Mouse (Mus musculus) forebrain, postnatal 0 days (tissue): ENCODE results near the gene Tuba4a. TPM values are rescaled to one million over a fixed set of nuclear protein-coding genes. Genes with fewer than 3 reads are reported as not detected.

Experiments used
- ATAC-seq: fragments of 200-750 bp; cut with Nextera tagmentation; 2 replicates; pipeline ENCODE4 v1.8.0; 2017; ENCODE audit warnings: mild to moderate bottlenecking, moderate library complexity
- DNase-seq: peaks from one replicate; pipeline ENCODE4 v3.0.0-alpha.2; 2015
- H3K27ac ChIP-seq: fragments of 300-500 bp; sonication (generic); 2 replicates; pipeline ENCODE4 v1.5.1; 2014; ENCODE audit warnings: low read depth, mild to moderate bottlenecking, antibody characterized with exemption, low read length, moderate library complexity, mixed read lengths
- H3K27me3 ChIP-seq: fragments of 300-500 bp; sonication (generic); 2 replicates; pipeline ENCODE4 v1.6.1; 2014; ENCODE audit warnings: mild to moderate bottlenecking, low read length, mixed read lengths; ENCODE audit not compliant: insufficient read depth
- H3K36me3 ChIP-seq: fragments of 300-500 bp; sonication (generic); 2 replicates; pipeline ENCODE4 v1.6.1; 2014; ENCODE audit warnings: mild to moderate bottlenecking, moderate library complexity; ENCODE audit not compliant: insufficient read depth
- H3K4me1 ChIP-seq: fragments of 300-500 bp; sonication (generic); 2 replicates; pipeline ENCODE4 v1.6.1; 2014; ENCODE audit warnings: antibody characterized with exemption; ENCODE audit not compliant: insufficient read depth
- H3K4me2 ChIP-seq: fragments of 300-500 bp; sonication (generic); 2 replicates; pipeline ENCODE4 v1.6.1; 2014; ENCODE audit warnings: low read depth, mild to moderate bottlenecking, moderate library complexity
- H3K4me3 ChIP-seq: fragments of 300-500 bp; sonication (generic); 2 replicates; pipeline ENCODE4 v1.5.1; 2014; ENCODE audit warnings: low read depth, low read length, mixed read lengths
- H3K9ac ChIP-seq: fragments of 300-500 bp; sonication (generic); 2 replicates; pipeline ENCODE4 v1.6.1; 2014; ENCODE audit warnings: mild to moderate bottlenecking
- H3K9me3 ChIP-seq: fragments of 300-500 bp; sonication (generic); 2 replicates; pipeline ENCODE4 v1.6.1; 2016; ENCODE audit warnings: low read length
- CTCF ChIP-seq: sonication (generic); IDR thresholded peaks from 2 replicates; pipeline ENCODE4 v1.5.1; 2016; ENCODE audit warnings: antibody characterized with exemption, control low read depth, low read depth
- WGBS: fragments of 180-500 bp; shearing (Covaris S2); extraction: QIAGEN DNeasy Blood & Tissue Kit; methylation state at CpG from one replicate; pipeline ENCODE4 v1.1.7; 2014; 5-methylcytosine and 5-hydroxymethylcytosine counted together
- polyA plus RNA-seq: library from polyadenylated mRNA; unstranded; fragments of >200 nt; fragmentation: Nextera tagmentation; extraction: Ambion mirVana; gene quantifications from 2 replicates; pipeline ENCODE4 v1.2.1, GENCODE M21; 2015
- total RNA-seq: library from RNA; depleted of rRNA; stranded (reverse); fragments of >200 nt; gene quantifications from 2 replicates; pipeline ENCODE4 v1.2.3, GENCODE M21; 2014; rRNA removed

Gene Tuba4a
- total RNA-seq (54.8 and 58.5 TPM in 2 replicates), polyA plus RNA-seq (76.9 and 87.1 TPM in 2 replicates)

DNA sequence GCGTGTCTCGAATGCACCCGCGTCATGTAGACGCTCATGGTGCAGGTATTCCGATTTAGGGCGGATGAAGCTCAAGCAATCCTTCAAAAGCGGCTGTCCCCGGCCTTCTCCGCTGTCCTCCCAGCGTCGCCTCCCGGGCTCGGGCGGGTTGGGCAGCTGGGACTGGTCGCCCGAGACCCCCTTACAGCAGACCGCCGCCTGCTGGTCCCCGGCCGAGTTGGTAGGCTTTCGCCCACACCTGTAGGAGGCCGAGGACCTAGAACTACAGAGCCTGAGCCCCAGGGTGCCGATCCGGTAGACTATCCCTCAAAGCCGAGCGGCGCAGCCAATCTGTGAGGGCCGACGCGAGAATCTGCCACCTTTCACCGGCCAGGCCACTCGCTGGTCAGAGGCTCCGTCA is at the start of gene Tuba4a:
Gene Tuba4a, minus strand, starts transcription at position 335 of the 400 bp plus-strand sequence.
- Histone ChIP-seq H3K27ac (no peak within 1 kb of the TSS), H3K27me3 (peaks cover 20% of the 10 kb centered on the region), H3K4me1 (peaks cover 4% of the 10 kb centered on the region), H3K9me3 (no peaks in the 10 kb centered on the region), H3K9ac (peak within 1 kb of the TSS; percentile 64), H3K4me3 (peak within 1 kb of the TSS; percentile 56), H3K36me3 (peaks cover 14% of the 10 kb centered on the region), H3K4me2 (peak within 1 kb of the TSS; percentile 98)
- under 1% methylated on average over 34 of the region's 34 CpGs for WGBS
- DNase-seq (no peak), ATAC-seq (peak; percentile 42)
- no peak; the same call in 1 of the 2 replicates for TF ChIP-seq CTCF

DNA sequence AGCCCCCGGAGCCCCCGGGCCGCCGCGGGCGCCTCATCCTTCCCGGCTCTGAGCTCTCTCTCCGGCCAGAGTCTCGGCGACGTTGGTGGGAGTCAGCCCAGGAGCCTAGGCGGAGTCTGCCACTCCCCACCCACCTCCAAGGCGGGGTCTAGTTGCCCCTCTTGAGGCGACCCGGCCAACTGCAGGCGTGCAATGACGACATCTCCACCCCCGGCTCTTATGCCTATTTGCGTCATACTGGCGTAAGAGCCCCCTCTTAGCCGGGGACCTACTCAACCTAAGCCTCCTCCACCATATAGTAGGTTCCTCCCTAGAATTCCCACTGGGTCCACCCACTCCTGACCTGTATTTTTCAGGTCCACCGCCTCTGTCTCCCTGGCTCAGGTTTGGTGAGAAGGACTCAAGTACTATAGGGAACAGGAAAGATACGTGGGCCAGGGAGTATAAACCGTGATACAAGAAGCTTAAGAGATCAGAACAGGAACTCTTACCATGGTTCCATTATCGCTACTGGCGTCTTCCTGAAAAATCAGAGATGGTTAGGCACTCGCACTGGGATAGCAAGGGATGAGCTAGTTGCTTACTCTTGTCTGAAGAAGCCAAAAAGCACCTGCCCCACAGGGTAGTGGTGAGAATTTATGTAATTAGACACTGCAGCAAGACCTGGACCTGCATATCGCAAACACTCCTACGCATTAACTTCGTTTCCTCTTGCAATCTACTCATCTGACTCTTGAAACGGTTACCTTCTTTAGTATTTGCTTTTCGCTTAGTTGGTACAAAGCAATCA is 44.6 kb upstream of the Tuba4a start, which contains the start of gene Ptprn:
Gene Ptprn, minus strand, starts transcription at position 412 of the 790 bp plus-strand sequence.
- H3K4me3 ChIP-seq, result peak within 1 kb of the TSS; percentile 55
- H3K9me3 ChIP-seq, result no peaks in the 10 kb centered on the region
- H3K4me1 ChIP-seq, result no peaks in the 10 kb centered on the region
- peak within 1 kb of the TSS; percentile 29; the same call in 1 of the 2 replicates for H3K27ac ChIP-seq
- ATAC-seq (peak; percentile 84), DNase-seq (peak; percentile 72)
- H3K4me2 ChIP-seq, result peak within 1 kb of the TSS; percentile 69
- 10% methylated on average over 32 of the region's 32 CpGs for WGBS
- TF ChIP-seq CTCF, result peak; percentile 43; the same call in 1 of the 2 replicates
- H3K27me3 ChIP-seq, result peaks cover 23% of the 10 kb centered on the region
- H3K36me3 ChIP-seq, result no peaks in the 10 kb centered on the region
- H3K9ac ChIP-seq, result peak within 1 kb of the TSS; percentile 51

DNA sequence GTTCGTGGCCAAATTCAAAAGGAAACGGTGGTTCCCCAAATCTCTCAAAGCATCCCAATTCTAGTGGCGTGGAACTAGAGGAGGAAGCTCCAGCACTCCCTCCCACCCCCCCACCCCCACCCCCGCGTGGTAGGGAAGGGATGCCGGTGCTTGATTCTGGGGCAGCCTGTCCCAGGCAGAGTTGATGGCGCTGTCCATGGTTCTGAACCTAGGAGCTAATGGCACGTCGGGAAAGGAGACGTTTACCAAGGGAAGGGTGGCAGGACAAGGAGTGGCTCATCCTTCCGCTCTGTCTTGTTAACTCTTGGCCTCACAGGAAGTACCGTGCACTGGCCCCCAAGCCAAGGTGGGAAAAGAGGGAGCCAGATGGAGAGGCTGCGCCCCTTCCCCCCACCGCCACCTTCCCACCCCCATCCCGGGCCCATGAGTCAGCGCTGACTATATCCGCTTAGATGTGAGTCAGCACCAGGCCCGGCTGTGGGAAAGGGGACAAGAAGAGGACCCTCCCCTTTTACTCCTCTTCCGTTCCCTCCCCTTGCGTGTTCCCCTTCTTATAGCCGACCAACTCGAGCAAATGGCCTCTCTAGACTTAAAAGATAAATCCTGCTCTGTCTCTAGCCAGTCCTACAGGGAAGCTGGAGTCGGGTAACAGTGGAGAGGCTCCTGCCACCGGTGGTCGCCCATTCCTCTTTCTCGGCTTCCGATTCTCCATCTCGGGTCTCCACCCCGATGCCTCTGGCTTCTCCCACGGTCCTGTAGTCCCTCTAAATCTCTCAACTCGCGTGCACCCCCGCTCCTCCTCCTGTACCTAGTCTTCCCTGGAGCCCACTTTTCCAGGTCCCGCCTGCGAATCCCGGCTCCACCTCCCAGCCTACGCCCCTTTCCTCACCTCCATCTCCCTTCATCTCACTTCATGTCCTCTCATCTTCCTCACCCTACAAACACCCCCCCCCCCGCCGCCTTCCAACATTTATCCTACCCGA is 43.6 kb upstream of the Tuba4a start:
- Histone ChIP-seq H3K36me3 (no peaks in the 10 kb centered on the region), H3K4me2 (peak overlapping the region; percentile 69), H3K9ac (peak overlapping the region; percentile 51), H3K27me3 (peaks cover 23% of the 10 kb centered on the region), H3K9me3 (no peaks in the 10 kb centered on the region), H3K4me1 (no peaks in the 10 kb centered on the region), H3K27ac (peak overlapping the region; percentile 29; the same call in 1 of the 2 replicates), H3K4me3 (peak overlapping the region; percentile 55)
- peak; percentile 82 for ATAC-seq
- TF ChIP-seq CTCF, result no peak
- WGBS, result 2% methylated on average over 40 of the region's 40 CpGs
- DNase-seq, result peak; percentile 63

DNA sequence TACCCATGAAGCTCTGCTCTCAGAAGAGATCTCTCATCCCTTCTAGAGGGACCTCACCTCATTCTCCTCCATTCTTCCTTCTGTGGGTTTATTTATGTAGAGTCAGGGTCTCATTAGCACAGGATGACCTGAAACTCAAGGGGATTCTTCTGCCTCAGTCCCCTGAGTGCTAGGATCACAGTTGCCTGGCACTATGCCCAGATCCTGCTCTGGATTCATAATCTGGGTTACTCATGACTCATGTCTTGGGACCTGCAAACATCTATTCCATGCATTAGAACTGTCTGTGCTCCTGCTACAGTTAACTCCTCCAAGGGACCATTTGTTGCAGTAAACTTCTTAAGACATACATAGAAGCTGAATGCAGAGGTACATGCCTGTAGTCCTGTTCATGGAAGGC is 41.6 kb upstream of the Tuba4a start:
- H3K27me3 ChIP-seq, result peaks cover 22% of the 10 kb centered on the region
- ATAC-seq (no peak), DNase-seq (no peak)

DNA sequence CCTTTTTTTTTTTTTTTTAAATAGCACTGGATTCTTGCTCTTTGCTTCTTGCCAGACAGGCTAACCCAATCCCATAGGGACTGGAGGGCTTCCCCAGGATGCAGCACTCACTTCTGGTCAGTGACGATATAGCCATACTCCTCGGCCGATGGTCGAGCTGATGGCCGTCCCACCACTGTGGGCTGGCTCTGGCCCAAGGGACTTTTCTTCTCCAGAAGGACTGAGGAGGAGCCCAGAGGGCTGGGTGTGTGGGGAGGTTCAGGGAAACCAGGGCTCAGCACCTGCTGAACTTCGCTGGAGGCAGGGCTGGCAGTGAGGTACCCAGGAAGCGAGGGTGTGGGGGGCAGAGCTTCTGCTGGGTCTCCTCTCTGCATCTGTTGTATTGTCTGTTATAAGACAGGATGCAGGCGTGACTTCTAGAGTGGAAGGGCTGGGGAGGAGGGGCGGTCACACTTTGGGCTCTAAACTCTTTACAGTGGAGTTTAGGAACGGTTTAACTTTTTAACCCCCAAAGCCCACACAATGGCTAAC is 35.9 kb upstream of the Tuba4a start:
- WGBS, result 77% methylated on average over 10 of the region's 10 CpGs
- no peaks in the 10 kb centered on the region for H3K9me3 ChIP-seq
- H3K9ac ChIP-seq, result no peak overlapping the region
- ATAC-seq (no peak), DNase-seq (no peak)
- no peaks in the 10 kb centered on the region for H3K4me1 ChIP-seq
- H3K4me3 ChIP-seq, result no peak overlapping the region
- no peak for TF ChIP-seq CTCF
- no peaks in the 10 kb centered on the region; the same call in 1 of the 2 replicates for H3K27me3 ChIP-seq
- no peak overlapping the region for H3K4me2 ChIP-seq
- 0 out of 2 replicates have a peak, but pooled peaks cover 4% of the 10 kb centered on the region for H3K36me3 ChIP-seq
- H3K27ac ChIP-seq, result no peak overlapping the region

More for the DNA sequence above, 41.6 kb upstream of the Tuba4a start:
- no peak overlapping the region for H3K4me2 ChIP-seq
- H3K9me3 ChIP-seq, result no peaks in the 10 kb centered on the region
- no peaks in the 10 kb centered on the region for H3K4me1 ChIP-seq
- H3K27ac ChIP-seq, result no peak overlapping the region
- no peak for TF ChIP-seq CTCF
- no peak overlapping the region for H3K9ac ChIP-seq
- 0 out of 2 replicates have a peak, but pooled peaks cover 4% of the 10 kb centered on the region for H3K36me3 ChIP-seq
- H3K4me3 ChIP-seq, result no peak overlapping the region

DNA sequence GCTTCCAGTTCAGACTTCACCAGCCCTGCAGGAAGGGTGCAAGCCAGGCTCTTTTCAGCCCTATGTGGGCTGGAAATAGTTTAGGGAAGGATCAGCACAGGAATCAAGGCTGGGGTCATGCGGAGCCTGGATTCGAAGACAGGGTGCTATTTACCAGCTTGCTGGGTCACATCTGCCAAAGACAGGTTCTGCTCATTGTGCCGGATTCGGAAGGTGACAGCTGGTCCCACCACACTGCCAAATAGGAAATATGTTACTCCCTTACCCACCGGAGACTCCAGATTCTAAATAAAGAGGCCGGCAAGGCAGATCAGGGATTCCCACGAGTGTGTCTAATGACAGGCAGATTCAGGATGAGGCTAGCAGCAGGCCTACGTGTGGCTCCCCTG is 35.0 kb upstream of the Tuba4a start:
- no peak overlapping the region for H3K27ac ChIP-seq

More for the DNA sequence above, 35.0 kb upstream of the Tuba4a start:
- Histone ChIP-seq H3K4me3 (no peak overlapping the region), H3K27me3 (no peaks in the 10 kb centered on the region), H3K4me1 (no peaks in the 10 kb centered on the region), H3K9me3 (no peaks in the 10 kb centered on the region), H3K4me2 (no peak overlapping the region), H3K9ac (no peak overlapping the region), H3K36me3 (0 out of 2 replicates have a peak, but pooled peaks cover 4% of the 10 kb centered on the region)
- DNase-seq (peak; percentile 29), ATAC-seq (peak; percentile 6; the same call in 1 of the 2 replicates)
- 52% methylated on average over 8 of the region's 8 CpGs for WGBS
- no peak for TF ChIP-seq CTCF
